Mouse (Mus musculus) hindbrain, embryonic 13.5 days (tissue): Measurements from ENCODE around the gene Kif13a. TPM values are rescaled to one million over a fixed set of nuclear protein-coding genes. Genes with fewer than 3 reads are reported as not detected.

ENCODE experiments used
- ATAC-seq: fragments of 200-750 bp; cut with Nextera tagmentation; 2 replicates; pipeline ENCODE4 v1.8.0; 2017; ENCODE audit warnings: moderate TSS enrichment; ENCODE audit not compliant: low FRiP score
- H3K27ac ChIP-seq: fragments of 300-500 bp; sonication (generic); 2 replicates; pipeline ENCODE4 v1.5.1; 2015; ENCODE audit warnings: inconsistent platforms, mild to moderate bottlenecking, moderate library complexity
- H3K27me3 ChIP-seq: fragments of 300-500 bp; sonication (generic); 2 replicates; pipeline ENCODE4 v1.6.1; 2015; ENCODE audit warnings: mild to moderate bottlenecking, inconsistent platforms
- H3K36me3 ChIP-seq: fragments of 300-500 bp; sonication (generic); 2 replicates; pipeline ENCODE4 v1.6.1; 2015; ENCODE audit warnings: mild to moderate bottlenecking, inconsistent platforms
- H3K4me1 ChIP-seq: fragments of 300-500 bp; sonication (generic); replicated peaks from 2 replicates; pipeline ENCODE4 v1.6.1; 2015; ENCODE audit warnings: inconsistent platforms
- H3K4me2 ChIP-seq: fragments of 300-500 bp; sonication (generic); 2 replicates; pipeline ENCODE4 v1.6.1; 2015; ENCODE audit warnings: inconsistent platforms, mild to moderate bottlenecking, moderate library complexity
- H3K4me3 ChIP-seq: fragments of 300-500 bp; sonication (generic); 2 replicates; pipeline ENCODE4 v1.5.1; 2015; ENCODE audit warnings: mild to moderate bottlenecking, inconsistent platforms
- H3K9ac ChIP-seq: fragments of 300-500 bp; sonication (generic); 2 replicates; pipeline ENCODE4 v1.6.1; 2015; ENCODE audit warnings: mild to moderate bottlenecking, inconsistent platforms
- H3K9me3 ChIP-seq: fragments of 300-500 bp; sonication (generic); 2 replicates; pipeline ENCODE4 v1.6.1; 2016; ENCODE audit warnings: inconsistent platforms
- WGBS: fragments of 180-500 bp; shearing (Covaris S2); methylation state at CpG from one replicate; pipeline ENCODE4 v1.1.7; 2015; 5-methylcytosine and 5-hydroxymethylcytosine counted together
- polyA plus RNA-seq: library from polyadenylated mRNA; unstranded; fragments of >200 nt; fragmentation: Nextera tagmentation; extraction: Ambion mirVana; gene quantifications from 2 replicates; pipeline ENCODE4 v1.2.1, GENCODE M21; 2015

Kif13a gene
- polyA plus RNA-seq, 1 experiment from 2014 or later: 11.6 TPM

GRCm38 (mm10) chr13:46872732-46873131 is 56.9 kb downstream of the Kif13a start:
- H3K4me3 ChIP-seq: no peak overlapping the region
- no peak for ATAC-seq
- no peak overlapping the region for H3K27ac ChIP-seq
- H3K9me3 ChIP-seq: no peaks in the 10 kb centered on the region
- no peaks in the 10 kb centered on the region for H3K27me3 ChIP-seq
- no peaks in the 10 kb centered on the region for H3K36me3 ChIP-seq
- H3K4me1 ChIP-seq: peaks cover 29% of the 10 kb centered on the region
- H3K9ac ChIP-seq: no peak overlapping the region
- H3K4me2 ChIP-seq: no peak overlapping the region
- 79% methylated on average over 11 of the region's 11 CpGs for WGBS

- 41% methylated on average over 6 of the region's 6 CpGs for WGBS
- H3K9me3 ChIP-seq: no peaks in the 10 kb centered on the region
- H3K4me1 ChIP-seq: peaks cover 29% of the 10 kb centered on the region
- no peak overlapping the region for H3K9ac ChIP-seq
- peak overlapping the region; percentile 44; the same call in 1 of the 2 replicates for H3K27ac ChIP-seq
- no peaks in the 10 kb centered on the region for H3K36me3 ChIP-seq
- no peak overlapping the region for H3K4me3 ChIP-seq
- 0 out of 2 replicates have a peak, but pooled peaks have one; percentile 52 for ATAC-seq
- H3K4me2 ChIP-seq: no peak overlapping the region
- no peaks in the 10 kb centered on the region for H3K27me3 ChIP-seq
These were observed 57.5 kb downstream of the Kif13a start for GRCm38 (mm10) chr13:46872194-46872593.

GRCm38 (mm10) chr13:46869464-46869863 is 60.2 kb downstream of the Kif13a start:
- no peak overlapping the region for H3K4me3 ChIP-seq

DNA sequence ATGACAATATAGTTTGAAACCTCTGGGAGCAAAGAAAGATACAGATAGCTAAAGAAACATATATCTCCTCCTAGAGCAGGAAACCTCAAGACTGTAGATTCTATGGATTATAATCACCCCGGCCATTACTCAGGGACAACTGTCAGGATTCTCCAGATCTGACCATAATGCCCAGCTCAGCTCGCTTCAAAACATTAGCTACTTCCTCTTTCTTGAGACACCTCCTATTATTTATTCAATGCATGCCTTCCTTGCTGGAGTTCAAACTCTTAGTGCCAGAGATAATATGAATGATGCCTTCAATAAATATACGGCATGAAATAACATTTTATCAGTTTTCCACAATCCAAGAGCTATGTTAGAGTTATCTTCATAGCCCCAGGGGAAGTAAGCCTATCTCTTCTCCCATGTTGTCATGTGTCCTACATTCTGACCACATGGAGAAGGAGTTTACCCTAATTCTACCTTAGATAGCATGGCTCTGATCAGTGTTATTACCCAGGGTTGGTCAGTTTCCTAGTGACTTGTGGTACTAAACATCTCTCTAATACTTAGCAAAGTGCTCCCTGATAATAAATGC is 66.4 kb downstream of the Kif13a start:
- no peaks in the 10 kb centered on the region for H3K36me3 ChIP-seq
- no peak overlapping the region for H3K4me3 ChIP-seq
- no peaks in the 10 kb centered on the region for H3K9me3 ChIP-seq
- no peak for ATAC-seq
- H3K27me3 ChIP-seq: no peaks in the 10 kb centered on the region
- no peak overlapping the region for H3K4me2 ChIP-seq
- peaks cover 7% of the 10 kb centered on the region; the same call in 1 of the 2 replicates for H3K4me1 ChIP-seq
- H3K27ac ChIP-seq: no peak overlapping the region
- no peak overlapping the region for H3K9ac ChIP-seq
- 85% methylated on average over 3 of the region's 3 CpGs for WGBS

More at GRCm38 (mm10) chr13:46869464-46869863, 60.2 kb downstream of the Kif13a start:
- Histone ChIP-seq H3K27me3 (no peaks in the 10 kb centered on the region), H3K9me3 (no peaks in the 10 kb centered on the region), H3K36me3 (no peaks in the 10 kb centered on the region), H3K4me2 (no peak overlapping the region), H3K27ac (no peak overlapping the region), H3K9ac (no peak overlapping the region), H3K4me1 (peaks cover 29% of the 10 kb centered on the region)
- no peak for ATAC-seq
- 93% methylated on average over 13 of the region's 13 CpGs for WGBS

- Histone ChIP-seq H3K9me3 (no peaks in the 10 kb centered on the region), H3K9ac (no peak overlapping the region), H3K4me2 (no peak overlapping the region), H3K36me3 (no peaks in the 10 kb centered on the region; the same call in 1 of the 2 replicates), H3K27ac (no peak overlapping the region), H3K4me3 (no peak overlapping the region), H3K27me3 (no peaks in the 10 kb centered on the region), H3K4me1 (peaks cover 14% of the 10 kb centered on the region; the same call in 1 of the 2 replicates)
- WGBS: 70% methylated on average over 2 of the region's 2 CpGs
- no peak for ATAC-seq
These were observed 69.8 kb downstream of the Kif13a start for GRCm38 (mm10) chr13:46859876-46860275.

DNA sequence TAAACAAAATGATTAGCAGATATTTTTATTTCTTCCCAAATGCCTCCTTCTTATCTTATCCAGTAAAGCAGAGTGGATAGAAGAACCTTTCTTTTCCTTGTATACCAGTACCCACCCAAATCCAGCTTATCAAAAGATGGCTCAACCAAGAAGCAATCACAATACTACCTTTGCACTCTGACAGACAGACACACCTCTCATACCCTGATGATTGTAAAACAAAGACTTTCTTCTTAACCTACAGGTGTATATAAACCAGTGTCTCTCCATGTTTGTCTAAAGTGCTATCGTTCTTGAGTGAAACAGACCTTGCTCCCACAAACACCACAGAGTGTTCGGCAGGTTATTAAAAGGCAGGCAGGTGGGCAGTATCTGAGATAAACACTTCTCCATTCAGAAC is 70.5 kb downstream of the Kif13a start:
- Histone ChIP-seq H3K9me3 (no peaks in the 10 kb centered on the region), H3K27ac (no peak overlapping the region), H3K36me3 (no peaks in the 10 kb centered on the region; the same call in 1 of the 2 replicates), H3K4me2 (no peak overlapping the region), H3K27me3 (no peaks in the 10 kb centered on the region), H3K4me1 (peaks cover 14% of the 10 kb centered on the region; the same call in 1 of the 2 replicates), H3K9ac (no peak overlapping the region), H3K4me3 (no peak overlapping the region)
- no peak for ATAC-seq
- WGBS: 94% methylated on average over 2 of the region's 2 CpGs

- WGBS: 88% methylated on average over 8 of the region's 8 CpGs
- Histone ChIP-seq H3K9me3 (no peaks in the 10 kb centered on the region; the same call in 1 of the 2 replicates), H3K4me3 (no peak overlapping the region), H3K27me3 (no peaks in the 10 kb centered on the region), H3K36me3 (no peaks in the 10 kb centered on the region; the same call in 1 of the 2 replicates), H3K9ac (no peak overlapping the region), H3K4me1 (peaks cover 14% of the 10 kb centered on the region; the same call in 1 of the 2 replicates), H3K4me2 (no peak overlapping the region), H3K27ac (no peak overlapping the region)
- no peak for ATAC-seq
These were observed 70.9 kb downstream of the Kif13a start for GRCm38 (mm10) chr13:46858835-46859152.

- no peak for ATAC-seq
- no peak overlapping the region for H3K9ac ChIP-seq
- H3K27ac ChIP-seq: no peak overlapping the region
- H3K4me1 ChIP-seq: peaks cover 14% of the 10 kb centered on the region; the same call in 1 of the 2 replicates
- 89% methylated on average over 8 of the region's 8 CpGs for WGBS
- H3K4me2 ChIP-seq: no peak overlapping the region
- H3K9me3 ChIP-seq: no peaks in the 10 kb centered on the region; the same call in 1 of the 2 replicates
- no peaks in the 10 kb centered on the region; the same call in 1 of the 2 replicates for H3K36me3 ChIP-seq
- no peaks in the 10 kb centered on the region for H3K27me3 ChIP-seq
- H3K4me3 ChIP-seq: no peak overlapping the region
These were observed 71.4 kb downstream of the Kif13a start for GRCm38 (mm10) chr13:46858143-46858834.

- peaks cover 9% of the 10 kb centered on the region; the same call in 1 of the 2 replicates for H3K4me1 ChIP-seq
- WGBS: 93% methylated on average over 5 of the region's 5 CpGs
- no peak overlapping the region for H3K9ac ChIP-seq
- H3K27me3 ChIP-seq: no peaks in the 10 kb centered on the region
- H3K4me3 ChIP-seq: no peak overlapping the region
- no peak overlapping the region for H3K4me2 ChIP-seq
- no peaks in the 10 kb centered on the region; the same call in 1 of the 2 replicates for H3K36me3 ChIP-seq
- no peaks in the 10 kb centered on the region; the same call in 1 of the 2 replicates for H3K9me3 ChIP-seq
- no peak for ATAC-seq
- H3K27ac ChIP-seq: no peak overlapping the region
These were observed 75.2 kb downstream of the Kif13a start for GRCm38 (mm10) chr13:46854456-46854855.

GRCm38 (mm10) chr13:46852470-46852869 is 77.2 kb downstream of the Kif13a start:
- Histone ChIP-seq H3K27ac (no peak overlapping the region), H3K9me3 (no peaks in the 10 kb centered on the region; the same call in 1 of the 2 replicates), H3K4me3 (no peak overlapping the region), H3K27me3 (no peaks in the 10 kb centered on the region), H3K36me3 (no peaks in the 10 kb centered on the region; the same call in 1 of the 2 replicates), H3K4me1 (0 out of 2 replicates have a peak, but pooled peaks cover 7% of the 10 kb centered on the region), H3K9ac (no peak overlapping the region), H3K4me2 (no peak overlapping the region)
- no peak for ATAC-seq
- 96% methylated on average over 4 of the region's 4 CpGs for WGBS

DNA sequence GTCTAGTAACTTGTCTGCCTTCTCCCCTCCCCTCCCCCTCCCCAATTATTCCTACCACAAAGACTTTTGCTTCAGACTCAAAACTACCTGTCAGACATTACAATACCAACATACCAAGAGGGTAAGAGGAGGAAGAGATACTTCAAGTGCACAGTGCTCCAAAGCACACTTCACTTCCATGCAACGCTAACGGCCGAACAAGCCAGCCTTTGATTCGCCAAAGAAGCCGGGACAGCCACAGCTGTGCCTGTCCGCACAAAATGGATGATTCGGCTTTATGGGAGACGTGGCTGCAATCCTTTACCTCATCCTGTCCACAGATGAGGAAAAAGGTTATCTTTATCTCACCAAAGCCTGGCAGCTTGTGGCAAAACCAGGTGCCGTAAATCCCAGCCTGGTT is 84.2 kb downstream of the Kif13a start:
- Histone ChIP-seq H3K9ac (no peak overlapping the region), H3K27me3 (no peaks in the 10 kb centered on the region), H3K9me3 (no peaks in the 10 kb centered on the region), H3K4me2 (no peak overlapping the region), H3K4me1 (peaks cover 9% of the 10 kb centered on the region), H3K27ac (no peak overlapping the region), H3K4me3 (no peak overlapping the region), H3K36me3 (no peaks in the 10 kb centered on the region)
- WGBS: 71% methylated on average over 9 of the region's 9 CpGs
- ATAC-seq: no peak

DNA sequence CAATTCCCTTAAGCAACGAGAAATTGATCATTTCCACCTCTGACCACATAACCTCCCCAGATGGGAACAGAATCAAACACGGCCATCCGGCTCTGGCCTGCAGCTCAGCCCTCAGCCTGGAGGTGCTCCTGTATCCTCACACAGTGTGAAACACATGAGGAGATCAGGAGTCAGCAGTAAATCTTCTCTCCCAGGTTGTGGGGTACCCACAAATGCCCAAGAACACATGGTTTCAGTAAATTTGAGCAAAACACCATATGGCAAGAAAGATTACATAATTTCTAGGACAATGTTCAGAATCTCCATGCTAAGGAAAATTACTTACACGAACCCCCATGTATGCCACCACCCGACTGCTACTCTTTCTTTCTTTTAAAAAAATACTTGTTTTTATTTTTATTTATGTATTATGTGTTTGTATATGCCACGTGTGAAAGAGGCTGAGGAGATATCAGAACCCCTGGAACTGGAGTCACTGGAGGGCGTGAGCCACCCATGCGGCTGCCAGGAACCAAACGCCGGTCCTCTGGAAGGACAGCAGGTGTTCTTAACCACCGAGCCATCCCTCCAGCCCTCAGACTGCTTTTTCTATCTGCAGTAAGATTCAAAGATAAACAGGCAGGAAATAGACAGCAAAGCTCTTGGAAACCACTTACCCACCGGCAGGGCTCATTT is 85.0 kb downstream of the Kif13a start:
- H3K9me3 ChIP-seq: no peaks in the 10 kb centered on the region
- H3K27me3 ChIP-seq: no peaks in the 10 kb centered on the region
- 86% methylated on average over 12 of the region's 12 CpGs for WGBS
- no peaks in the 10 kb centered on the region for H3K36me3 ChIP-seq
- H3K4me1 ChIP-seq: peaks cover 17% of the 10 kb centered on the region
- H3K4me3 ChIP-seq: no peak overlapping the region
- no peak overlapping the region for H3K9ac ChIP-seq
- H3K4me2 ChIP-seq: no peak overlapping the region
- ATAC-seq: no peak
- no peak overlapping the region for H3K27ac ChIP-seq
